Mouse (Mus musculus): Measurements from ENCODE around the gene D1Ertd622e.

- TF ChIP-seq CHD2 (IDR thresholded peaks at IDR 0.05; ENCODE audit: low read depth, low read length) (no peak), ZC3H11A (IDR thresholded peaks at IDR 0.05; ENCODE audit: borderline replicate concordance, low read depth, low read length) (peak; percentile 79), ZNF384 (IDR thresholded peaks at IDR 0.05; ENCODE audit: low read depth, low read length) (no peak)
Observed at GRCm38 (mm10) chr1:97688756-97689155, 26.9 kb upstream of the D1Ertd622e start.

Measured in ES-E14 (cell line).